Mouse (Mus musculus) lung, postnatal 0 days (tissue): ENCODE data around the gene Evx1.

Experiments
- CTCF ChIP-seq: IDR thresholded peaks from 2 replicates; pipeline ENCODE4 v1.5.1; 2016; ENCODE audit warnings: antibody characterized with exemption, mild to moderate bottlenecking
- EP300 ChIP-seq: IDR thresholded peaks from 2 replicates; pipeline ENCODE4 v1.6.1; 2016; ENCODE audit warnings: antibody characterized with exemption, mild to moderate bottlenecking, control low read depth

- TF ChIP-seq CTCF (no peak), EP300 (no peak)
These were observed 45.0 kb upstream of the Evx1 start for GRCm38 (mm10) chr6:52268341-52268740.
